Mouse (Mus musculus): ENCODE data around the gene Epb41.
A peak's percentile ranks its signal among the peaks of the same experiment; 100 is the strongest.

Gene Epb41

DNA sequence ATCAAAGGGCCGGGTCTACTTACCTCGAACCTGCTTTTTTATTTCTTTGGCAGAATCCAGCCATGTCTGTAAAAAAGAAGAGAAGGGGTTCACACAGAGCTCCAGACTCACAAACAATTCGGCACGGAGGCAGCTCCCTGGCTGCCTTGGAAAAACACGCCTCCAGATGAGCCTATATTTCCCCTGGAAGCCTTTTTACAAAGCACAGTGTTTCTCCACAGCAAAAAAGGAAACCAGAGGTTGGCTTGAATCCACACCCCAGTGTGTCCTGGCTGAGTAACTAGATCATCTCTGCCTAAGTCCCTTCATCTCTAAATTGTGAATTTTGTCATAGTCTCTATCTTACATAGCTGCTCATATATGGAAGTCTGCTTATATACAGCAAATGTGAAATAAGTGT, 77.6 kb downstream of the Epb41 start:
- DNase-seq = no peak

DNA sequence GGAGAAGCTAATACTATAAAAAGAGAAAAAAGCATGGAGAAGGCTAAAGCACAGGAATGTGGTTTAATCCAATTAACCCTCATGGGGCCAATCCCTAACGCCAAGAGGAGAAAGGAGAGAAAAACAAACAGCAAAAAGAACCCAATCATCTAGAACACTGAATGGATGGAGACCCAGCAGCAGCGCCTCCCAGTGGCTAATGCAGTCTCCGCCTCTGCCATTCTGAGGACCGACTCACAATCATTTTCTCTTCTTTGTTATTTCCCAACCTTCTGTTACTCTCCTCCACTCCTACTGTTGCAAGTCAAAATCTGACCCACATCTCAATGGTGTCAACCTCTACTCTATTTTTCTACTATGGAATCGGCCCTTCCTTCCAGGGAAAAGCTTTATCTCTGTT, 78.1 kb downstream of the Epb41 start:
- peak; percentile 19 for DNase-seq

DNA sequence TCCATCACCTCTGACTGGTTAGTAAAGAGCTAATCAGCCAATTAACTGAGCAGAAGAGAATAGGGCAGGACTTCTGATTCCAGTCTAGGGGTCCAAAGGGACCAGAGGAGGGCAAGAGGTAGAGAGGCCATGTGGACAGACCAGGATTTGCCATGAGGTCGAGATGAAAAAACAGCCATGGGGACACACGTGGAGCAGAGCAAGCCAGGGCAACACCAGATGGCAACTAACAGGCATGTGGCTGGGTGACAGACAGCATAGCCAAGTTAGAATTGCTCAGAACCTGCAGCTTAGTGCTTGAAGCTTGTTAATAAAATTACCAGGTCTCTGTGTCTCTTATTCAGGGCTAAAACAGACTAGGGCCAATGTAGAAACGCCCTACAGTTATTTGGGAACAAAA, 81.3 kb downstream of the Epb41 start:
- DNase-seq = no peak

DNA sequence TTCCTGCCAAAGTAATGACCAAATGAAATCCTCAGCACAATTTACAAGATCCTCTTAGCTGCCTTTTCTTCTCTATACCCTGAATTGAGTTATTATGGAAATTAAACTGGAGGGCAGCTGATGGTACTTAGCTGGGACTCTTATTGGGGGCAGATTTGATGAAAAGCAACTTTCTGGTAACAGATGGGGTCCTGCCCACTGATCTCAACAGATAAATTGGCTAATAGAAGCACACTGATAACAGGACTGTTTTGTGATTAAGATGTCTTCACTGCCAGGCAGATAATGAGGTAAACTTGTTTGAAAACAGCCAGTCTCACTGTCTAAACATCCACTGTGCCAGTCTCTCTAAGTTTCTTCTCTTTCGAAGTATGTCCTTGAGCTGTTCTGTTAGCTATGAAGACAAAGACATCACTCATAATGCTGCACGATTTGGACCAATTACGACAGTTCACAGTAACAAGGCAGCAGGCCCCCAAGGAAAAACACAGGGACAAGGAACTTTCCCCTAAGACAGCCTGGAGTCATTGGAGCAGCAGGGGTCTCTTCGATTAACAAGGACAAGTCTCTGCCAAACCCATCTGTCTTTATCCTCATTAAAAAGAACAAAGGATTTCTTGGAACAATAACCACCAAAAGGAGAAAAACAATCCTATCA, 92.1 kb downstream of the Epb41 start:
- no peak for DNase-seq

DNA sequence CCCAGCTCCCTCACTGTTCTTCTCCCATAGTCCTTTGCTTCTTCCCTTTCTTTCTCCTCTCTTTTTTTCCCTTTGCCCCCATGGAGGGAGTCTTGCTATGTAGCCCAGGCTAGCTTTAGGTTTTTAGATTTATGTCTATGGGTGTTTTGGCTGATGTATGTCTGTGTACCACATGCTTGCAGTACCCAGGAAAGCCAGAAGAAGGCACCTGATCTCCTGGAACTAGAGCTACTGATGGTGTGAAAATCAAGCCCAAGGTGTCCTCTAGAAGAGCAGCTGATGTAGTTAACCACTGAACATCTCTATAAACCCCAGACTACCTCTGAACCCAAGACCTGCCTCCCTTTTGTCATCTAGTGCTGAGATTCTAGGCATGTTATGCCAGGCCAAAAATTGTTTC, 93.4 kb downstream of the Epb41 start:
- DNase-seq = no peak

DNA sequence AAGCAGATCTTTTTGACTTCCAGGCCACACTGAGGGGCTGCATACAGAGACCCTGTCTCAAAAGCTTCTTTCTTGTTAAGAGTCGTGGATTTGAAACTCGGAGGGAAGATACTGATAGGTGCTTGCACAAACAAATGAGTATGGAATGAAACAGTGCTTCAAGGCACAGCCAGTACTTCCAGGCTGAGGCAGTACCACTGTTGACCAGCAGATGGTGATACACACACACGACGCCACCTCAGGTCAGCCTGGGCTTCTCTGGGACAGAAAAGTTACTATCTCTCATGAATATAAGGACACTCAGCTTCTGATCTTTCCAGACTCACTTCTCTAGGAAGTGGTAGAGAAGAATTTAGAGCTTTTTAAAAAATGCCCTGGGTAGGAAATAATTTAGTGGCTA, 97.9 kb downstream of the Epb41 start:
- DNase-seq = peak; percentile 82

DNA sequence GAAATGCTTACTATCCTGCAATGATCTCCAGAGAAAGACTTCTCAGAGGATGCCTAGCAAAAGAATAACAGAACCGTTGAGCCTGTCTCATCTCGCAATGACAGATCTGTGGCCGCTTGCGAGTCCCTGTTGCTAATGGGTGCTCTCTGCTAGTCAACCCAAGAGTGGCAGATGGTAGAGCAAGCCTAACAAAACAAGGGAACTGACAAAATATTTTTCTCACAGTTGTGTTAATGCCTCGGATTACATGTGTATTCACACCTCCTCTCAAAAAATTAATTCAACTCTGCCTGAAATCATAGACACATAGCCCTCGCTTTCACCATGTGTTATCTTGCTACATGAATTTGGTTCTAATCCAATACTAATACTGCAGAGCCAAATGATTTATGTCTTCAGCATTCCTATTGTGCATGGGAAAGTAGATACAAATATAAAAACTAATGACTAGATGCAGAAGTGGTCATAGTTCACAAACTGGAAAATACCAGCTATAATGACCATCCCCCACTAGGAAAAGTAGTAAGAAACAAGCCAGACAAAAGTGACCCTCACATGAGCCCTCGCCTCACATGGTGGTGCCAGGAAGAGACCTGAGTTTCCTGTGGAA, 104.8 kb downstream of the Epb41 start:
- DNase-seq = no peak

DNA sequence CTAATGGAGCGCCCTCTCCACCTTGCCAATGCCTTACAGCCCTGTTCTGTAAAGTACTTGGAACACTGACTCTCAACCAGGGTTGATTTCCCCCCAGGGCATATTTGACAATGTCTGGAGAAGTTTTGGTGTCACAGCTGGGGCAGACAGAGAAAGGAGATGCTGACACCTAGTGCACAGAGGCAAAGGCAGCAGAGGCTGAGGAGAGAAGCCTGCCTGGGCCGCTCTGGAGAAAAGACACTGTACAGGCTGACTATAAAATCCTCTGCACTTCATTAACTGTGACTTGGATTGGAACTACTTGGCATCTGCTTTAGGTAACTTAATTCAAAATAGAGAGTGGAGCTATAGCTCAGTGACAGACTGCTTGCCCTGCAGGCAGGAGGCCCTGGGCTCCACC, 106.2 kb downstream of the Epb41 start:
- DNase-seq = no peak

DNA sequence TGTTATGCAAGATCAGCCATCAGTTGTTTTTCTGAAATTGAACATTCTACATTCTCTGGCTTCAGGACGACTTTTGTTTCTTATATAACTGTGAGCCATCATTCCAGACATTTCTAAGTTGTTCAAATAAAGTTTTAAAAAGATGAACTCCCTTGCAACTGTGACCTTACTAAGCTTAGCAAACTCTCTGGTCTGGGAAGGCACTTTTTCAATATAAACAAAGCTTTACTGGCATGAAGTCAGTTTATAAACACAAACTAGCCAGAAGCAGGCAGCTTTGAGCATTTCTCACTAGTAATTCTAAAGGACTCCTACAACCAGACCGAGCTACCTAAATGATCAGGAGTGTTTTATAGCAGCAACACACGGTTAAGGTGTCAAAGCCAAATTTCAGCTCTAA, 118.0 kb downstream of the Epb41 start:
- no peak for DNase-seq

DNA sequence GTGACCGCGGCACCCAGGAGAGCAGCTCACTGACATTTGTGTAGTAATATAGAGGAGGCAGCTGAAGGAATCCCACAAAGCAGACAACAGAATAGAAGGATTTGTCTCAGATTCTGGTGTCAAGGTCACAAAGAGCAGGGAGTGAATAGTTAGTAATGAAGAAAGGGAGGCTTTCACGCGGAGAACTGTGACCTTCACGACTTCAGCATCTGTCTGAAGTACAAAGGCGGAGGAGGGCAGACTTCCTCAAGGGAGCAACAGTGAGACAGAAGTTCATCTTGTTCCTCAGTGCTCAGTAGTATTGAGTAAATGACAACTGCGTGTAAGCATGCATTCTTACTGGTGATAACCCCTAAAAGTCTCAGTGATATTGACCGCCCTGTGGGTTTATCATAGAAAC, 124.5 kb downstream of the Epb41 start:
- DNase-seq = no peak

DNA sequence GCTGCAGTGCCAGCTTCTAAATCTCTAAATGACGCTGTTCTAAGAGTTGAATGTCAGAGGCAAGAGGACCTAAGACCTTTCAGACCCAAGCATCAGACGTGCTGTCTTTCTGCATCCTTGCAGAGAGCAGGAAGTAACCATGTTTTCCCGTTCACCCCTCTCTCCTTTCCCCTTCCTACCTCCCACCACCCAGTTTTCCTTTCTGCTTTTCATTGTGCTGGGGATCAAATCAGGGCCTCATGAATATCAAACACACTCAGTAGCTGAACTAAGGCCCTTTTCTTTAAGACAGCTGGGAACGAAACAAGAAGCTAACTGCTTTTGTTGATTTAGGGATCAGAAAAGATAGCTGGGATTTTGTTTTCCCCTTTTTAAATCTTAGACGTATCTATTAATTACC, 125.2 kb downstream of the Epb41 start:
- DNase-seq = no peak

DNA sequence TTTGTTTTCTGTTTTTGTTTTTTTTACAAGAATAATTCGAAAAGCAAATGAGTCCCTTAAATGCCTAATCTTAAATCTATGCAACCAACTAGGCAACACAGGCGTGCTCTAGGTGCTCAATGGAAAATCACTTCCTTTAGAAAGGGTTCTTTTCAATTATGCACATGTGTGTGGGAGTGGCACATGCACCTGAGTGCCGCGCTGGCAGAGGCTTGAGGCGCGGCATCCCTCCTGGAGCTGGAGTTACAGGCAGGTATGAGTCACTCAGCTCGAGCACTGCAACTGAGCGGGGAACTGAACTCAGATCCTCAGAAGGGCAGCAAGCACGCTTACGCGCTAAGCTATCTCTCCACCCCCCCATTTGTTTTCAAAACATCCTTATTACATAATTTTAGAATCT, 127.3 kb downstream of the Epb41 start:
- DNase-seq = no peak

DNA sequence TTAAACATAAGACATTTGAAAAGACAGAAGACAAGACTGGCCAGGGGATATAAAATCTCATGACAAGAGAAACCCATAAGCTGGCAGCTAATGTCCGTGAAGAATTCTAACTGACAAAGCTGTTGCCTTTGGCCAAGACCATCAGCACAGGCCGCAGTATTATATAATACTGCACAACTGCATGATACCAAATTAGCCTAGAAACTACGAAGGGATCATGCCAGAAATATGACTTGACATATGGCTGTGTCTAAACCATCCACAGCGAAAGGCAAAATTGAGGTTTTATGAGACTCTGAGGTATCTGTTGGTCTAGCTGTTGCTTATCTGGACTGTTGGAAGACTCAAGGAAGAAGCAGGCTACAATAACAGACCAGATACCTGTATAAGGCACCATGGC, 134.3 kb downstream of the Epb41 start:
- DNase-seq = no peak

DNA sequence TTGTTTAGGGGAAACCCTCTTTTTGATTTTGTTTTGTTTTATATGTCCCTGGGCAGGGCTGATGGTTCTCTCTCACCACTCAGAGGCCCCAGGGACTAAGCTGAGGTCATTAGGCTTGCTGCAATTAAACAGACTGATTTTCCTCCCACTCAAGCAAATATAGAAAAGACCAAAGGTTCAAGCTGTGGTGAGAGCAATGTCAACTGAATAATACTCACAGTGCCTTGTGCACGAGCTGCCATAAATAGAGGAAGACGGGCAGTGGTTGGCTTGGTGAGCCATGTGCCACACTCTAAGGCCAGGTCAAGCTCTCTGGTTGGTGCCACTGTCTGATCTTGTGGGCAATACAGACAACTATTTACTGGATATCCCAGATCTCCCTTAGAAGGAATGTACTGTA, 135.7 kb downstream of the Epb41 start:
- DNase-seq = no peak

DNA sequence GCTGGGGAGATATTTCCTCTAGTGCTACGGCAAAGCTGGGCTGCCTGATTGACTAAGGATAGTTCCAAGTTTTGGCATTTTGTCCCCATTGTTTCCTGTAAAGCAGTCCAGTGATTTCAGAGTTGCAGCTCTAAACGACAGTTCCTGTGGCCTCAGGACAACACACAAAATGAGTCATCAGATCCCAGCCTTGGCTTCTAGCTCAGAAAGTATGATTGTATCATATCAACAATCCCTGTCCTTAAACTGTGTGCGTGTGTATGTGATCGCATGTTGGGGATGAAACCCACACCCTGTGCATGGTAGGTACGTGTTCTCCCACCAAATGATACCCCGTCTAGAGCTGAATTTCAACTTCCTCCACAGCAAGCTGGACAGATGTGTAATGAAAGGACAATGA, 146.0 kb downstream of the Epb41 start:
- DNase-seq = no peak

DNA sequence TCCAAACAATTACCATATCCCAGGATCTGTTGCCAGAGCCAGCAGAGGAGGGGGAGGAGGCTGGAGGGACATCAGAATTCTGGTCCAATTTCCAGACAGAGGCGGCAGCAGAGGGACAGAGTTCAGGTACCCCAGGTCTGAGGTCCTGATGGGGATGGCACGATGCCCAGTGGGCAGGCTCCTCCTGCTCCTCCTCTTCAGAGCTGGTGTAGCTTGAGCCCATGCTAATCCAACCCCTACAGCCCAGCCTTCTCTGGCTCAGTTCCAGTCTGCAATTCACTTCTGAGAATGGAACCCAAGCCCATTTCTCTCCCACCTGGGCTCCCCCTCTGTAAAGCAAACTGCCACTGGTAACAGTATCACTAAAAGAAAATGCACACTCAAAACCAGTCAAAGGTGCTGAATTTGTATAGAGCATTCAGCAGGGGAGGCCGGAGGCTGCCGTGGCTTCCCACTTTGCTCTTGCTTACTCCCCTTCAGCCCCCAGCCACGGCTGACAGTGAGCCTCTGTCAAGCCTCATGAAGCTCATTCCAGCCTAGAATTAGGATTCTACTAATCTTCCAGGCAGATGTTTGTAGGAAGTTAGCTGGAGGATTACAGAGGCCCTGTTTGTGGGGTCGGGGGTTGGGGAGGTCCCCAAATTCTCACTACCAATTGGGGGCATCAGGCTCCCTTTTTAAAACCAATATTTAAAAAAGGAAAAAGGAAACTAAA, 150.9 kb downstream of the Epb41 start:
- no peak for DNase-seq

DNA sequence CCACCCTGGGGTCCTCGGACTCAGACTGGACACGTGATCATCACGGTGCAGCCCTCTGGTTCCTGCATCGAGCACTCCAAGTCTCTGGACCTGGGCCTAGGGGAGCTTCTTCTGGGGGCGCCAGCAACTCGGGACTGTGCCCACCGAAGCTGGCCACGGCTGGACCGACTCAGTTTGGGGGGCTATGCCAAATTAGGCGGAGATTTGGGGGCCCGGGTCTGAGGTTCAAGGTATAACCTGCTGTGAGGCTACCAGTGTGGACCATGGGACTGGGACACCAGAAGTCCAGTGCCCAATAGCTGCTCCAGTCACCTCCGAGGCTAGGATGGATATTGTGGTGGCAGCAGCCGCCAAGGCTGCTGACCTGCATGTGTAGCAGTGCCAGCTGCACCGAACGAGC, 152.7 kb downstream of the Epb41 start:
- DNase-seq = no peak

DNA sequence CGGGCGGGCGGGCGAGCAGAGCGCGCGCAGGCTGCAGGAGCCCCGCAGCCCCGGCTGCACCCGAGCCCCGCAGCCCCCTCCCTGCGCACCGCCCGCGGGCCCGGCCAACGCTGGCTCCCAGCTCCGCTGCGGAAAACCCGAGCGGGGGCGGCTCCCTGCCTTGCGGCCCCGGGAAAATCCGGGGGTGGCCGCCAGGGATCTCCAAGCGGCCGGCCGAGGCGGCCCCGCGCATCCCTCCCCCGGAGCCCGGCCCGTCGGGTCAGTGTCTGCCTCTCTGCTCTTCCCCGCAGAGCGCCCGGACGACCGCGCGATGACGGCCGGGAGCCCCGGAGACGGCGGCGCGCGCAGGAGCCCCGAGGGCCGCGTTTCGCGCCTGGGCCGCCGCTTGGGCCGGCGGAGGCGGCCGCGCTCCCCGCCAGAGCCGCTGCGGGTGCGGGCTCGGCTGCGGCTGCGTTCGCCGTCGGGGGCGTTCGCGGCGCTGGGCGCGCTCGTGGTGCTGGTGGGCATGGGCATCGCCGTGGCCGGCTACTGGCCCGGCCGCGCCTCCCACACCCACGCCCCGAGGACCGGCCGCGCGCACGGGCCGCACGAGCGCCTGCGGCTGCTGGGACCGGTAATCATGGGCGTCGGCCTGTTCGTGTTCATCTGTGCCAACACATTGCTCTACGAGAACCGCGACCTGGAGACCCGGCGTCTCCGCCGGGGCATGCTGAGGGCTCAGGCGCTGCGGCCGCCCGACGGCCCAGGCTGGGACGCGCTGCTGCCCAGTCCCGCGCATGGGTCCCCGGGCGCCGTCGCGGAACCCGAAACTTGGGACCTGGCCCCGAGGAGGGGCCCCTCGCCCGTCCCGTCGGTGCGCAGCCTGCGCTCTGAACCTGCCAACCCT, 153.4 kb downstream of the Epb41 start, which contains the start of gene Tmem200b:
TSS of gene Tmem200b (plus strand) at position 311 of the 886 bp plus-strand sequence.
- DNase-seq = no peak

DNA sequence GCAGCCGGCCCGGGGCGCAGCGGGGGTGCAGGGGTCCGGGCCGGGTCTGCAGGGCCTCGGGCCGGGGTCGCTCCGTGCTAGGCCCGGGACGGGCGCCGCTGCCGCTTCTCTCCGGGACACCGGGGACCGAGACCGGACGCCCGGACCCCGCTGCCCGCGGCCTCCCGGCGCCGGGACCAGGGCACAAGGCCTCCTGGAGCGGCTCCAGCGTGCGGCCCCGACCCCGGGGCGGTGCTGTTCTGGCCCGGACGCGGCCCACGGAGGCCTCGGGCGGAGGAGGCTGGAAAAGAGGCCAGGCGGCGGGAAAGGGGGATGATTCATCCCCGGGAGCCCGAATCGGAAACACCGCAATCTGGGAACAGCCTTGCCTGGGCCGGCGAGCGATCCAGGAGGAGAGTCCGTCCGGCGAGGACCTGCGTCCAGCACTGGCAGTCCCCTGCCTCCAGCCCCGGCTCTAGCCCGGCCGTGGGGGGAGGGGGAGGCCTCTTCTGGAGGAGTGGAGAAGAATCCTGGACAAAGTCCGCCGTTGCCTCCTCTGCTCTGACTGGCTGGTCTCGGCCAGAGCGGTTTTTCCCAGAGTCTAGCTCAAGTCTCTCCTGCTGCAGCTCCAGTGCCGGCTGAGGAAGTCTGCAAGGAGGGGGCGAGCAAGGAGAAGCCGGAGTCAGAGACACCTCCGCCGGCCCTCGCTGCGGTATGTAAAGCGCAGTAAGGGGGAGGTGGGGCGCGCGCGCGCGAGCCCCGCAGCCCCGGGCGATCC, 154.3 kb downstream of the Epb41 start:
- peak; percentile 43 for DNase-seq

DNA sequence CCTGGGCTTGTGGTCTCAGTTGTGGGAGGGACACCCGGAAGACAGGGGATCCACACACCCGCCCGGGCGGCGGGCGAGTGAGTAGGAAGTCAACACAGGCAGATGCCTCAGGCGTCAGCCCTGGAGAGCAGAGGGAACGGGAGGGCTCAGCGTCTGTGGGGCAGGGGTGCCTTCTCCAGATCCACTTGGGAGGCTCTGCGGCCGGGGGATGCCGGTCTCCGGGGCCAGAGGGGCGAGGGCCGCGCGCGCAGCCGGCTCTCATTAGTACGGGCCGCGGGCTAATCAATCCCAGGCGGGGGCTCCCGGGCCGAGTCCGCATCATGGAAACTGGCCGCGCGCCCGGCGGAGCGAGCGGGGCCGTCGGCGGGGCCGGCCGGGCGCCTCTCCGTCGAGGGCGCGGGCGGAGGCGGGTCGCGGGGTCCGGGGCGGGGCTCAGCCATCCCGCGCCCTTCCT, 155.0 kb downstream of the Epb41 start:
- no peak for DNase-seq

DNA sequence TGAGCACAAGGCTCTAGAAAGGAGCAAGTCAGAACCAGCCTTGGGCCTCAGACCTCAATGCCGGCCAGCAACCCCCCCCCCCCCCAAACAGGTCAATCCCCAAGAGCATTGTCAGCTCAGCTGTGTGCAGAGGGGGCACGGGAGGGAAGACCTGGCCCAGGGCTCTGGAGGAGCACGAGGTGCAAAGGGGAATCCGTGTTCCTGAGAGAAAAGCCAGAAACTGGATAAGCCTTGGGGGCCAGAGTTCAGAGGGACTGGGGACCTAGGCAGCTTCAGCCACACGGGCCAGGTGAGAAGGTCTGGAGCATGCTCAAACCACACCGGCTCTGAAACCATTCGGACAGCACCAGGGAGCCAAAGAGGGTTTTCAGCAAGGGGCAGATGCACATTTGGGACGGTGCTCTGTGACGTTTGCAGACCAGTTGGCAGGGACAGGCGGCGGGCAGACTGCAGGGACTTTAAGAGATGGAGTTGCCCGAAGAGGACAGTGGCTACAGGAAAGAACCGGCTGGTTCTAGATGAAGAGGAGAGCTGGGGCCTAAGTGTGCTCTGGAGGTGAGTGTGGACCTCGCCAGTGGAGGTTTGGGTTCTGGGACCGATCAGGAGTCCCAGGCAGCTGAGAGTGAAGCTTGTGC, 155.5 kb downstream of the Epb41 start:
- DNase-seq = no peak
